ENCODE assay signal across 19 mouse cellular contexts in genomic region chr15:92154921-92155320, GRCm38 (mm10).
"Had no signal": no experiment of that assay in that cellular context is flagged by ENCODE, and none has a peak within 500 bp of the region (broad histone marks: within the 10 kb centered on the region; RNA-seq: fewer than 3 reads in every experiment).

No protein-coding gene starts in this region.

- H3K9me3 ChIP-seq: limb, embryonic 12.5 days; limb, embryonic 15.5 days; midbrain, embryonic 13.5 days; stomach, embryonic 15.5 days had no signal

- DNase-seq: kidney, adult 11 months; kidney, adult 8-10 months; kidney, postnatal 14 days; kidney, postnatal 4 days; left cerebral cortex, postnatal 4 days; liver, postnatal 0 days; lung, embryonic 14.5 days; right cerebral cortex, postnatal 25 days; spleen, adult 18-20 months; thymus, postnatal 25 days had no signal

- ATAC-seq: liver, postnatal 0 days; lung, postnatal 0 days; midbrain, embryonic 13.5 days; midbrain, embryonic 16.5 days had no signal

- H3K4me3 ChIP-seq: limb, embryonic 12.5 days; limb, embryonic 15.5 days; midbrain, embryonic 13.5 days; stomach, embryonic 15.5 days had no signal

- H3K4me2 ChIP-seq: limb, embryonic 12.5 days; limb, embryonic 15.5 days; liver, embryonic 11.5 days; lung, embryonic 14.5 days; midbrain, embryonic 13.5 days; stomach, embryonic 15.5 days had no signal

- H3K4me1 ChIP-seq: limb, embryonic 12.5 days; limb, embryonic 15.5 days; midbrain, embryonic 13.5 days; stomach, embryonic 15.5 days had no signal

- H3K36me3 ChIP-seq: limb, embryonic 12.5 days; limb, embryonic 15.5 days; midbrain, embryonic 13.5 days; stomach, embryonic 15.5 days had no signal

- H3K27me3 ChIP-seq: limb, embryonic 12.5 days; limb, embryonic 15.5 days; midbrain, embryonic 13.5 days; stomach, embryonic 15.5 days had no signal

- H3K27ac ChIP-seq: limb, embryonic 12.5 days; limb, embryonic 15.5 days; liver, embryonic 14.5 days; macrophage; midbrain, embryonic 13.5 days; stomach, embryonic 15.5 days had no signal

- H3K9ac ChIP-seq: limb, embryonic 12.5 days; limb, embryonic 15.5 days; liver, embryonic 14.5 days; liver, postnatal 0 days; lung, embryonic 14.5 days; midbrain, embryonic 13.5 days; stomach, embryonic 15.5 days had no signal
